Mouse (Mus musculus) megakaryocyte, embryonic 14.5 days (primary cell): ENCODE data around the gene Mpst.

ENCODE experiments used
- FLI1 ChIP-seq: IDR thresholded peaks from 2 replicates; pipeline ENCODE4 v1.6.1; 2012; ENCODE audit warnings: low read length, inconsistent platforms, mixed read lengths
- GATA1 ChIP-seq: IDR thresholded peaks from 3 replicates; pipeline ENCODE4 v1.6.1; 2012; ENCODE audit warnings: mixed read lengths, low read length, inconsistent platforms, borderline replicate concordance

DNA sequence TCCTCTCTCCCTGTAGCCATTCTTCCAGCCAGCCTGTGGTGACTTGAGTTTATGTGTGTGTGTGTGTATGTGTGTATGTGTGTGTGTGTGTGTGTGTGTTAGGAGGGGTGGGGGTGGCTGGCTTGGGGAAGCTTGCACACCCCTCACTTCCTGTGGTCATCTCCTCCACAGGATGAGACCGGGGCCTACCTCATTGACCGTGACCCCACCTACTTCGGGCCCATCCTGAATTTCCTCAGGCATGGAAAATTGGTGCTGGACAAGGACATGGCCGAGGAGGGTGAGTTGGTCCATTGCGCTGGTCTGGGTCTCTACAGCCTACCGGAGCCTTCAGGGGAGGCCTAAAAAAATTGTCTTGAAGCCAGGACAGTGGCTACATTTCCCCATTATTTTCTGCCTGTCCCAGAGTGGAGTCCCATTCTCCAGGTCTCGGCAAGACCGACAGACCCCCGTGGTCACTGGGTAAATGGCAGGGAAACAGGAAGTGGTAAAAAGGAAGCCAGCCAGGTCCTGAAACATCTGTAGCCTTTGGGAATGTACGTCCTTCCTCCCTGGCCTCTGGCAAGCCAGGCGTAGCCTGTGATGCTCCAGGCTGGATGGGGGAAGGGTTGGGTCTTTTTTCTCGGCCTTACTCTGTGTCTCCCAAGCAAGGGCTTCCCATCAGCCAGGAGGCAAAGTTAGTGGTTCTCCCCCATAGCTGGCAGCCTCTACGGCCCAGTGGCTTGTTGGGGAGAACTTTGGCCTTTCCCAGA is 23.8 kb downstream of the Mpst start:
- TF ChIP-seq FLI1 = no peak
- TF ChIP-seq GATA1 = no peak
